Mouse (Mus musculus) 3T3-L1 (cell line): ENCODE data around the gene Rnf31.

Source experiments
- DNase-seq: peaks from one replicate; pipeline ENCODE4 v3.0.0-alpha.2; 2015; ENCODE audit warnings: low read depth, low spot score

Rnf31 gene

DNA sequence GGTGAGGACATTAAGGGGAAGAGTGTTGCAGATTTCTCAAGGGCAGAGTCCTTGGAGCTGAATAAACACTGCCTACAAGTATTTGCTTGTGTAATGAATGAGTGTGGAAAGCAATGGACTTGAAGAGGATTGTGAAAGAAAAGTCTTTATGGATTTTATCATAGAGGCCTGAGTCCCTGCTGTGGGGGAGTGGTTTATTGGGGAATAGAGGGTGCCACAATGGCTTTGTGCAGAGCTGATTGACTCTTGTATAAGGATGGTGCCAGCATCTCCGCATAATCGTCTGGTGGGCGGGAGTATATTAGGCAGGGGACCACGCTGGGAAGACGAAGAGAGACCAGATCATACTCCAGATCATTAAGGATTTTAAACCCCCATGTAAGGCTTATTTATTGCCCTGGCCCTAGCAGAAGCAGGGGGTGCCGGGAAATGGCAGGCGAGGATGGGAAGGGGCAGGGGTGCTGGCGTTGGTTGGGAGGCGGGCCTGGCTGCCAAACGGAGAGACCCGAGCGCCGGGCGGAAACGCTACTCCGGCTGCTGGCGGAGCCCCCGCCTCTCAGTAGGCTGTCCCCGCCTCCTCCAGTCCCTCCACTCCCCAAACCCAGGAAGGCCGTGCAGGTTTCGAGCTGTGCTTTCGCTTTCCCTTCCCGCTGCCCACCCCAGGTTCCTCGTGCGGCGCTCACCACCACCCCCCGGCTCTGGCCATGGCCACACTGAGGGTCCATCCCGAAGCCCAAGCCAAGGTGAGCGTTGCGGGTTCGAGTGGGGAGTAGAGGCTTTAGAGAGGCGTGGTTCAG, 13.4 kb upstream of the Rnf31 start, which contains the start of gene Psme1:
Psme1 (plus strand) TSS at position 253 of the 797 bp plus-strand sequence.
- DNase-seq = peak; percentile 63

DNA sequence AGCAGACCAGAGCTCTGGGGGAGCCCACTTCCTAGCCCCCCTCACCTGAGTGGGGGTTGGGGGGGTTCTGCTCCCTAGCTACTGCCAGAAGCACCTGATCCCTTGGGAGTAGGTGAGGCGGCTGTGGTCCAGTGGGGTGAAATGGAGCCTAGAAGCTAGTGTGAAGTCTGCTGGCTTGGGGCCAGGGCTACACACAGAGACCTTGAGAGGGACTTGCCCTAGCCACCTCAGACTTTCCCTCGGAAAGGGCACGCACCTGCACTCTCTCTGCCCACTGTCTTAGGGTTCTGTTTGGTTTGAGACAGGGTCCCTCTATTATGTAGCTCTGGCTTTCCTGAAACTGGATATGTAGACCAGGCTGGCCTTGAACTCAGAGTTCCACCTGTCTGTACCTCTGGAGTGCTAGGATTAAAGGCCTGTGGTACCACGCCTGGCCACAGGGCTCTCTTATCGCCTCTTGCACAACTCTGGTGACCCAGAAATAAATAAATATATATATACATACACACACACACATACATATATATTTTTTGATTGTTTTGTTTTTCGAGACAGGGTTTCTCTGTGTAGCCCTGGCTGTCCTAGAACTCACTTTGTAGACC, 12.7 kb upstream of the Rnf31 start:
- DNase-seq = peak; percentile 44

DNA sequence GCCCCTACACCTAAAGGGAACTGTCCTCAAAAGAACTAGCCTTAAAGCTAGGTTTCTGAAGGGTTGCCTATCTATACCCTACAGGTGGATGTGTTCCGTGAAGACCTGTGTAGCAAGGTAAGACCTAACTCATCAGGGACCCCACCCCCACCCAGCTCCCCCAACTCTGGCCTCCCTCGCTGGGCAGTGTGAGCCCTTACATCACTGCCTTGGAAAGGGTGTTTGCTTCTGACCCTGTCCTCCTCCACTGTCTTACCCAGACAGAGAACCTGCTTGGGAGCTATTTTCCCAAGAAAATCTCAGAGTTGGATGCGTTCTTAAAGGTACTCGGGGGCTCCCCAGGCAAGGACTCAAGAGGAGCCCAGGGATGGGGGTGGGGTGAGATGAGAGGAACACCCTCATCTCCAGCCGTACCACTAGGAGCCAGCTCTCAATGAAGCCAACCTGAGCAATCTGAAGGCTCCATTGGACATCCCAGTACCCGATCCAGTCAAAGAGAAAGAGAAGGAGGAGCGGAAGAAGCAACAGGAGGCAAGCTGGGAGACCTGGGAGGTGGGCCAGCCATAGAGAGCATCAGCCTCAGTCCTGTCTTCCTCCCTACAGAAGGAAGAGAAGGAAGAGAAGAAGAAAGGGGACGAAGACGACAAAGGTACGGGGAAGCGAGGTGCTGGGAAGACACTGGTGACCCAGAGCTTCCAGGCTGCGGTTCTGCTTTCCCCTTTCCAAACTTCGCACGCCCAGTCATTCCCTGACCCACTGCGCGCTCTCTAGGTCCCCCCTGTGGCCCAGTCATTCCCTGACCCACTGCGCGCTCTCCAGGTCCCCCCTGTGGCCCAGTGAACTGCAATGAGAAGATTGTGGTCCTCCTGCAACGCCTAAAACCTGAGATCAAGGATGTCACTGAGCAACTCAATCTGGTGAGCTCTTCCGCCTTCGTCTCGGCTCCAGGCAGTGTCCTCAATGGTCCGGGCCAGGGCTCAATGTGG, 11.7 kb upstream of the Rnf31 start:
- DNase-seq = no peak

DNA sequence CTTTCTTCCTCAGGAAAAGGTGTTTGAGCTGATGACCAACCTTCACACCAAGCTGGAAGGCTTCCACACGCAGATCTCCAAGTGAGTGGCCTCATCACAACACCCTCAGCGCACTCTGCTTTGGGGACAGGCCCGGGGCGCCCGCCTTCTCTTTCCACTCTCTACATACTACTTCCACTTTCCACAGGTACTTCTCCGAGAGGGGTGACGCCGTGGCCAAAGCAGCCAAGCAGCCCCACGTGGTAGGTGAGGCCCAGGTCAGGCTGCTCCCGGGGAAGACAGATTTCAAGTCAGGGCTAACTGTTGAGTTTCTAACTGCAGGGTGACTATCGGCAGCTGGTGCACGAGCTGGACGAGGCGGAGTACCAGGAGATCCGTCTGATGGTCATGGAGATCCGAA, 10.8 kb upstream of the Rnf31 start:
- no peak for DNase-seq

DNA sequence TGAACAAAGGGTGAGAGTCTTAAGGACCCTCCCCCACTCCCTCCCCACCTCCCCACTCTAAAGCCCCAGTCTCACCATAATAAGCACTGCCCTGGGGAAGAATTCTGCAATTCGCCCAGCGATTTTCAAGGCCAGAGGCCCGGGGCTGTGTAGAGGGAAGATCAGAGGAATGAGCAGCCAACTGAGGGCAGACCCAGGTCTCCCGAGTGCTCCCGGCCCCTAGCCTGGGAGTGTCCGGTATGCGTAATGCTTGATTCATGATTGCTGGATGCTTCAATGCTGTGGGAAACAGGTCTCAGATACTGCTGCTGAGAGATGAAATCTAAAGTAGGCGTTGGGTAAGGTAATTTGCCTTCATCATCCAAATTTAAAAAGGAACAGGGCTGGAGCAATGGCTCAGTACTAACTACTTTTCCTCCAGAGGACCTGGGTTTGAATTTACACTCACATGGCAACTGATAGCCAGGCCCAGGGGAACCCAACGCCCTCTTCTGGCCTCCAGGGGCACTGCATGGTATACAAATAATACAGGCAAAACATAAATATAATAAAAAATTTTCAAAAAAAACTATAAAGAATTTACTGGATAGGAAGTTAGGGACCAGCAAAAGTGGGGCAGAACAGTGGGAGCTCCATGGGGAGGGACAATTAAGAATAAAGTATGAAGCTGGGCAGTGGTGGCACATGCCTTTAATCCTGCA, 9.4 kb upstream of the Rnf31 start:
- peak; percentile 8 for DNase-seq

DNA sequence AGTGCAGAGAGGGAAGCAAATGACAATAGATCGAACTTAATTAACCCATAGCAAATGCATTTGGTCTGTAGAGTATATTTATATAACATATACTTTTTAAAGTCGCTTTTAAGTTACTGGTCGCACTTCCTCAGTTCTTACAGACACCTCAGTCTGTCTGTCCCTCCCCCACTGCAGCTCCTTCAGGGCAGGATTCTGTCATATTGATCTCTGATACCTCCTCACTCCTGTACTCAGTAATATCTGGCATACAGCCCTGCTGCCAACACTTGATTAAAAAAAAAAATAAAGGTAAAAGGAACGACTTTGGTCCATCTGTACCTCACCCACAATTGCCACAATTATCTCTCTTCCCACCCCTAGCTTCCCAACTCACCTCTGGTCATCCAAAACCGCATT, 7.2 kb upstream of the Rnf31 start:
- no peak for DNase-seq

DNA sequence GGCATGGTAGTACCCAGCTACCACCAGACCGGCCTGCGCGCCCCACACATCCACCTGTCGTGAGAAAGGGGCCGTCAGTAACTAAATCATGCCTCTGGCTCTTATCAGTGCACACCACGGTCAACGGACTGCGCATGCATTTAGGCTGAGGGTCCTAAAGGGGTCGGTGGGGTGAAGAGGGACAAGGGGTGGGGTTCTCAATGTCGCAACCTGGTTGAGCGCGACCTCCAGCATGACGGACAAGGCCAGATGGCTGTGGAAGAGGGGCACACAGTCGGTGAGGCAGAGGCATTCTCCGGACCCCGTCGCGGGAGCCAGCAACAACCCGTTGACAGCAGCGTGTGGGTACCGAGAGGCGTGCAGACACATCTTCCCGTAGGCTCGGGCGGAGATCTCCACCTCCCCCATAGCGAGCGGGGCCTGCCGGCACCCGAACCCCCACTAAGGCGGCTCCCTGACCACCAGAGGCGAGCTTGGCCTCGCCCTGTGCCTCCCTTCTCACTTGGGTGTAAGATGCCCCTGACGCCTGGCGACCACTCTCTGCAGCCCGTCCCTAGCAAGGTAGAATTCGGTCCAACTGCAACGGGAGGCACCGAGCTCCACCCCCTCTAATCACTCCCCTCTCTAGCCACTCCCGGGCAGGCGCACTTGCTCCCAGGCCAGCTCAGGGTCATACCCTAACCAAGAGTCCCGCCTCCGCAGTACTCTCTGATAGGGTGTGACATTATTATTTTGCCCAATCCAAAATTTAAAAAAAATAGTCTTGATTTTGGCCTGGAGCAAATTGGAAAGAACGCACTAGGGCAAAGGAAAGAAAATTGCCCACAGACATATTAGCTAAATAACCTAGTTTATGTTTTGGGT, 6.6 kb upstream of the Rnf31 start, which contains the start of gene Emc9:
Emc9 (minus strand) TSS at position 601 of the 864 bp plus-strand sequence.
- DNase-seq = peak; percentile 65

DNA sequence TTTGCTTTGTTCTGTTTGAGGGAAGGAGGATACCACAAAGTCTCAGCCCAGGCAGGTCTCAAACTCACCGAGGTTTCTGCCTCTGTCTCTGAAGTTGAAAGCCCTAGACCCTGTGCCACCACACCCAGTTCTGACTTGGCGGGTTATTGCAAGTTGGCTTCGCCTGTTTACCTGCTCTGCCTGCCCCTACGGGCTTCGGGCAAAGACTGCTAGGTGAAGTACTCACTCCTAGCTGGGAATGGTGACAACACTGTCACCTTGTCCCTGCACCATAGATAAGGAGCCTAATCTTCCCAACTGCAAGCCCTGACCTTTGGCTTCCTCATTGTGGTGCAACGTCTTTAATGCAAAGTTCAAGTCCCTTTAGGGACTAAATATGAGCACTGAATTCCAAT, 5.9 kb upstream of the Rnf31 start:
- no peak for DNase-seq

DNA sequence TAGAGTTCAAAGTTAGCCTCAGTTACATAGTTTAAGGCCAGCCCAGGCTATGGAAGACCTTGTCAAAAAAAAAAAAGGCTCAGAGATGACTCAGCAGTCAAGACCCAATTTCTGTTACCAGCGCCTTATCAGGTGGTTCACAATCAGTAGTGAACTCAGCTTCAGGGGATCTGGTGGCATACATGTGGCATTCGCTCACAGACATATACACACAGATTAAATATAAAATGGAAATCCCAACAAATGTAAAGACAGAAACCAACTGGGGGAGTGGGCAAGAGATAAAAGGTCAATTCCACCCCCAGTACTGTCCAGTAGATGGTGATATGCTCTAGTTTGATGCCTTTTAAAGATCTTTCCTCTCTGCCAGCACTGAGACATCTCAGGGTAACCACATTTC, 5.4 kb upstream of the Rnf31 start:
- DNase-seq = peak; percentile 15

DNA sequence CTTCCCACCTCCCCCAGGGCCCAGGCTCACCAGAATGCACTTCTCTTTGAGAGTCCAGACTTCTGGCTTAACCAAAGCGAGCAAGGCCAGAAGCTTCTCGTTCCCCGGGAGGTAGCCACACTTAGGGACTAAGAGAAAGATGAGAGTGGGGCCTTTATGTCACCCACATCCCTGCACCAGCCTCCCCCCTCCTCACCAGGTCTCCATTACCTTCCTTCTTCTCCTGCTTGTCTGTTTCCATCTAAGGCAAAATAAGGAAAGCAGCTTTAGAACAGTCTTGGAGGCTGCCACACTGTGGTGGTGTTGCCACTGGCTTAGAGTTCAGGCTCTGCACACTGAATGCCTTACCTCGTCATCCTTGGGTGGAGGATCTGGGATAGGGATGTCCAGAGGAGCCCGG, 2.2 kb upstream of the Rnf31 start:
- no peak for DNase-seq

DNA sequence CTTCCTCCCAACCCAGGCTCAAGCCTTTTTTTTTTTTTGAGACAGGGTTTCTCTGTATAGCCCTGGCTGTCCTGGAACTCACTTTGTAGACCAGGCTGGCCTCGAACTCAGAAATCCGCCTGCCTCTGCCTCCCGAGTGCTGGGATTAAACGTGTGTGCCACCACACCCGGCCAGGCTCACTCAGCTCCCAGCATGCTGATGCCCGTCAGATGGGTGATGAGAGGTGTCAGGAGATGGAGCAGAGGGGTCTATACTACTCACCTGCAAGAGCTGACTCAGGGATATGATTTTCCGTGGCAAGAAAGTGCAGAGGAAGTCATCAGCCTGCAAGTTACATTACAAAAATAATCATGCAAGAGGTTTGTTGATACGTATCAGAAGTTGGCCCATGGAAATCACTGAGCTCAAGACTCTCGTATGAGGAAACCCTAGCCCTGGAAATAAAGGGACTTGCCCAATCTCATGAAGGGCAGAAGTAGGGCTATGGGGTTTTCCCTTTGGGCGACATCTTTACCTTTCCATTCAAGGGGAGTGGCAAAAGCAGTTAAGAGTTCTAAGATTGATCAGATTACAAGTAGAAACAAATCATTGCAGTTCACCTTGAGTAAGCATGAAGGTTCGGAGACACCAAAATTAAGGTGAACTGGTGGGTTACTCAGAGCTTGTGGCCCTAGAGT, 1.6 kb upstream of the Rnf31 start:
- no peak for DNase-seq

DNA sequence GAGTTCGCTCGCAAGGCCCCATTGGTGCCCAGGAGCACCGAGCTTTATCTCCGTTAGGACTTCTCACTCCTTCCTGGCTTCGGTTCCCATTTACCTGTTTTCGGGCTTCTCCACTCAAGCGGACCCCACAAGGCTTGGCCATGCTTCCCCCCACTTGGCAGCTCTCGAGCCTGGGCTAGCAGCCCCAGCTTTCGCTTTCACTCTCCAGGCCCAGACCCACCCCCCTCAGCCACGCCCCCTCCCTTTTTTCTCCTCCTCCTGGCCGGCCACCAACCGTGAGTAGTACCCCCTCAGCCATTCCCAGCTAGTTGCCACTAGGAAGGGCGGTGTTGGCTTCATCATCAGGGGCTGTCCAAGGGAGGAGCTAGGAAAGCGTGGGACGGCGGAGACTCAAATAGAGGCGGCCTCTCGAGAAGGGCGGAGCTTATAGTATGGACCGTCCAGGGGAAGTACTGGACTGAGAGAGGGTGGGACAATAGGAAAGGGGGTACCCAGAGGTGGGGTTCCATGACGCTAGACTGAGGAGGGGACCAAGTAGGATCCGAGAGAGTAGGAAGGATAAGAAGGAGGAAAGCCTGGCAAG, 669 bp upstream of the Rnf31 start, which contains the start of gene Psme2:
Psme2 (minus strand) TSS at position 366 of the 583 bp plus-strand sequence.
- peak; percentile 96 for DNase-seq

DNA sequence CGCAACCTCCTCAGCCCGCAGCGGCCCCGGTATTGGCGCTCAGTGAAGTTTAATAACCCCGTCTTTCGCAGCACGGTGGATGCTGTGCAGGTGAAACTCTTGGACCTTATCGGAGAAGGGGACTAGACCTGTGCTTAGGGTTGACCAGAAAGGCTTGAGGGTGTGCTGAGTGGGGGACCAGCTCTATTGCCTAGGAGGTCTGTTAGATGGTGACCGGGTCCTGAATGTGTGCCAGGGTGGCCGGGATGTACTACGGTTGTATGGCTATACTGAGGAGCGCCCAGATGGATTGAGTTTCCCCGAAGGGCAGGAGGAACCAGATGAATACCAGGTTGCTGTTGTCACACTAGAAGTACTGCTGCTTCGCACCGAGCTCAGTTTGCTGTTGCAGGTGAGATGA, 718 bp downstream of the Rnf31 start:
- DNase-seq = peak; percentile 17

DNA sequence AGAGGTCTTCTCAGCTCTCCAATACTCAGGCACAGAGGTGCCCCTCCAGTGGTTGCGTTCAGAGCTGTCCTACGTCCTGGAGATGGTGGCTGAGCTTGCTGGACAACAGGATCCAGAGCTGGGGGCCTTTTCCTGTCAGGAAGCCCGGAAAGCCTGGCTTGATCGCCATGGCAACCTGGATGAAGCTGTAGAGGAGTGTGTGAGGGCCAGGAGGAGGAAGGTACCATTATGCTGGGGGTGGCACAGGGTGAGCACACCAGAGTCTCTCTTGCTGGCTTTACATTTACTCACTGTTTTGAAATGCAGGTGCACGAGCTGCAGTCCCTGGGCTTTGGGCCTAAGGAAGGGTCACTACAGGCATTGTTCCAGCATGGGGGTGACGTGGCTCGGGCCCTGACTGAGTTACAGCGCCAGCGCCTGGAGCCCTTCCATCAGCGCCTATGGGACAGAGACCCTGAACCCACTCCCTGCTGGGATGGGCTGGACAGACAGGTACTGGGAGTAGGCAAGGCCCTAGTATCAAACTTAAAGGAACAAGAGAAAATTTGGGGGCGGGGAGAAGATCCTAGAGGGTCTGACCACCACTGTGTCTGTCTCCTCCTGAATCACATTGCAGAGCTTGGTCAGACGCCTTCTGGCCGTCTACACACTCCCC, 4.7 kb downstream of the Rnf31 start:
- DNase-seq = no peak

DNA sequence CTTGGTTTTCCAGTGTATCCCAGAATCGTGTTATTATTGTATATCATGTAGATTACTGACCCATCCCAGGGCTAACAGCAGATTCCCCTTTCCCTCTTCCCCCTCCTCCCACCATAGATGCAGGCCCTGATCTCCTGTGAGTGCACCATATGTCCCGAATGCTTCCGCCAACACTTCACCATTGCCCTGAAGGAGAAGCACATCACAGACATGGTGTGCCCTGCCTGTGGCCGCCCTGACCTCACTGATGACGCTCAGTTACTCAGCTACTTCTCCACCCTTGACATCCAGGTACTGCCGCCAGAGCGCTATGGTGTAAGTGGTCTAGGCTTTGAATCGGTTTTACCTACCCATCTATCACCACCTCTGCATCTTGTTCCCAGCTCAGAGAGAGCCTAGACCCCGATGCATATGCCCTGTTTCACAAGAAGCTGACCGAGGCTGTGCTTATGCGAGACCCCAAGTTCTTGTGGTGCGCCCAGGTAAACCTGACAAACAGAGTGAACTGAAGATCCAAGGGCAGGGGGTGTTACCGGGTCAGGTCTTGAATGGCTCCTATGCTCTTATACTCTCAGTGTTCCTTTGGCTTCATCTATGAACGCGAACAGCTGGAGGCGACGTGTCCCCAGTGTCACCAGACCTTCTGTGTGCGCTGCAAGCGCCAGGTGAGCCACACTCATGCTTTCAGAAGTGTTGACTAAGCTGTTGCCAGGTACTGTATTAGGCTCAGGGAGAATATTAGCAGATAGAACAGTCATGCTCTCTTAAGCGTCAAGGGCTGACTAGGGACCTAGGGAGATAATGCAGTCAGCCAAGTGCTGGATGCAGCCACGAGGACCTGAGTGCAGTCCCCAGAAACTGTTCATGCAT, 7.2 kb downstream of the Rnf31 start:
- no peak for DNase-seq

DNA sequence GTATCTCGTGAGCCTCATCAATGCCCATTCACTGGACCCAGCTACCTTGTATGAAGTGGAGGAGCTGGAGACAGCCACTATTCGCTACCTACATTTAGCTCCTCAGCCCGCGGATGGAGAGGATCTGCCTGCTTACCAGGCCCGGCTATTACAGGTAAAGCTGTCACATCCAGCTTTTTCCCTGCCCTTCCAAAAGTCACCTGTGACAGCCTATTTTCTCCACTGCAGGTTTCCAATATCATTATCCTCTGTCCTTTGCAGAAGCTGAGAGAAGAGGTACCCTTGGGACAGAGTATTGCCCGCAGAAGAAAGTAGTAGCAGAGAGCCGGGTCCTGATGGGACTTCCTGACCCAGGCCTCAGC, 11.7 kb downstream of the Rnf31 start, which contains the start of gene Irf9:
Irf9 (plus strand) TSS at position 301 of the 362 bp plus-strand sequence.
- no peak for DNase-seq

DNA sequence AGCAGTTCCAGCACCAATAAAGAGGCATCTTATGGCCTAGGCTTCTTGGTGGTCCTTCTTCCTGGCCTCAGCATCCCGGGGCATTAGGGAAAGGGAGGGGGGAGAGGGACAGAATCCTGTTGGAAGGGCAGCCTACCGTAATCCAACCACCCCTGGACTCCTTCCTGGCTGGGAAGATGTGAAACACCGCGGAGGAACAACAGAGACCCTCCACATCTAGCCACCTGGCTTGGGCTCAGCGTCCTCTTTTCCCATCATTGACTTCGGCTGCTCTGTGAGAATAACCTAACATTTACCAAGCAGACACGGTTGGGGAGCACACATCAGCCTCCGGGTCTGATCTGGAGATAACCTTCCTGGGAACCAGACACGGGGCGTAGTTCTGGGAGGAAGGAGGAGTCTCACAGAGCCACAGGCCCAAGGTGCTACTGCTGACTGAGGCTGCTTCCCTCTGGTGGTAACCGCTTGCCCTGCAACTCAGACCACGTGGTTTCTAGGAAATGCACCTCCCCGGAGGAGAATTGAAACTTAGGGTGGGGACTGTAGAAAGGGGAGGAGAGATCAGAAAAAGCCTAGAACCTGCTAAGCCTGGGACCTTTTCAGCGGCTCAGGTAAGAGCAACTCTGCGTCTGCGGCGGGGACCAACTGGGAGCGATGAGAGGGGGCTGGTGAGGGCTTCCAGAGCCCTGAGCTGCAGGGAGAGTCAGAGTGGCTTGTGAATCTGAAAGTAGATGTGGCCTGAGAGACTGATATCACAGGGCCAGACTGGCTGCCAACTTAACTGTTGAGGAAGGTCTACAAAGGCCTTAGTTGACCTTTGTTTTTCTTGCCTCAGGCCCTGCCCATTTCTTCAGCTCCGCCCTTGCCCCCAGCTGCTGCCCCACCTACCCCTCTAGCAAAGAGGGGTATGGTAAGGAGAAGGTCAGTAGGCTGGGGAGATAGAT, 12.4 kb downstream of the Rnf31 start:
- DNase-seq = peak; percentile 92
